Mouse (Mus musculus) heart, postnatal 0 days (tissue): ENCODE results near the gene Dvl2. TPM values are rescaled to one million over a fixed set of nuclear protein-coding genes. Genes with fewer than 3 reads are reported as not detected.
"Not testable (repeated sequence)": the region's sequence is repeated elsewhere in the genome, so short reads cannot be mapped to it uniquely, and the experiment has no call there.

Experiments
- ATAC-seq: fragments of 200-750 bp; cut with Nextera tagmentation; 2 replicates; pipeline ENCODE4 v1.8.0; 2017; ENCODE audit warnings: low read depth, moderate number of reproducible peaks, moderate library complexity; ENCODE audit not compliant: insufficient read depth
- DNase-seq: peaks from one replicate; pipeline ENCODE4 v3.0.0-alpha.2; 2016; ENCODE audit warnings: low spot score
- H3K27ac ChIP-seq: fragments of 300-500 bp; sonication (generic); 2 replicates; pipeline ENCODE4 v1.5.1; 2014; ENCODE audit warnings: low read depth, mild to moderate bottlenecking
- H3K27me3 ChIP-seq: fragments of 300-500 bp; sonication (generic); 2 replicates; pipeline ENCODE4 v1.6.1; 2014; ENCODE audit warnings: low read length, mixed read lengths; ENCODE audit not compliant: control insufficient read depth, insufficient read depth
- H3K36me3 ChIP-seq: fragments of 300-500 bp; sonication (generic); replicated peaks from 2 replicates; pipeline ENCODE4 v1.6.1; 2014; ENCODE audit warnings: low read length, mixed read lengths; ENCODE audit not compliant: control insufficient read depth, insufficient read depth
- H3K4me1 ChIP-seq: fragments of 300-500 bp; sonication (generic); 2 replicates; pipeline ENCODE4 v1.6.1; 2014; ENCODE audit warnings: antibody characterized with exemption; ENCODE audit not compliant: control insufficient read depth, insufficient read depth
- H3K4me2 ChIP-seq: fragments of 300-500 bp; sonication (generic); 2 replicates; pipeline ENCODE4 v1.6.1; 2014; ENCODE audit warnings: low read depth, mild to moderate bottlenecking, low read length, moderate library complexity
- H3K4me3 ChIP-seq: fragments of 300-500 bp; sonication (generic); 2 replicates; pipeline ENCODE4 v1.5.1; 2014; ENCODE audit warnings: low read depth, low read length
- H3K9ac ChIP-seq: fragments of 300-500 bp; sonication (generic); replicated peaks from 2 replicates; pipeline ENCODE4 v1.6.1; 2014; ENCODE audit warnings: low read depth, low read length, mixed read lengths
- H3K9me3 ChIP-seq: fragments of 300-500 bp; sonication (generic); replicated peaks from 2 replicates; pipeline ENCODE4 v1.6.1; 2016; ENCODE audit warnings: low read length; ENCODE audit not compliant: control insufficient read depth
- CTCF ChIP-seq: IDR thresholded peaks from 2 replicates; pipeline ENCODE4 v1.5.1; 2016; ENCODE audit warnings: antibody characterized with exemption, control low read depth, low read depth
- EP300 ChIP-seq: IDR thresholded peaks from 2 replicates; pipeline ENCODE4 v1.6.1; 2016; ENCODE audit warnings: antibody characterized with exemption, low read depth
- WGBS: fragments of 180-500 bp; shearing (Covaris S2); extraction: QIAGEN DNeasy Blood & Tissue Kit; methylation state at CpG from one replicate; pipeline ENCODE4 v1.1.7; 2014; 5-methylcytosine and 5-hydroxymethylcytosine counted together
- polyA plus RNA-seq: library from polyadenylated mRNA; unstranded; fragments of >200 nt; fragmentation: Nextera tagmentation; extraction: Ambion mirVana; gene quantifications from 2 replicates; pipeline ENCODE4 v1.2.1, GENCODE M21; 2015
- total RNA-seq: library from RNA; depleted of rRNA; stranded (reverse); fragments of >200 nt; gene quantifications from 2 replicates; pipeline ENCODE4 v1.2.3, GENCODE M21; 2014; ENCODE audit warnings: low replicate concordance; rRNA removed

The Dvl2 gene
- total RNA-seq (10.8 TPM in 2 replicates), polyA plus RNA-seq (6.5 and 7.5 TPM in 2 replicates)

DNA sequence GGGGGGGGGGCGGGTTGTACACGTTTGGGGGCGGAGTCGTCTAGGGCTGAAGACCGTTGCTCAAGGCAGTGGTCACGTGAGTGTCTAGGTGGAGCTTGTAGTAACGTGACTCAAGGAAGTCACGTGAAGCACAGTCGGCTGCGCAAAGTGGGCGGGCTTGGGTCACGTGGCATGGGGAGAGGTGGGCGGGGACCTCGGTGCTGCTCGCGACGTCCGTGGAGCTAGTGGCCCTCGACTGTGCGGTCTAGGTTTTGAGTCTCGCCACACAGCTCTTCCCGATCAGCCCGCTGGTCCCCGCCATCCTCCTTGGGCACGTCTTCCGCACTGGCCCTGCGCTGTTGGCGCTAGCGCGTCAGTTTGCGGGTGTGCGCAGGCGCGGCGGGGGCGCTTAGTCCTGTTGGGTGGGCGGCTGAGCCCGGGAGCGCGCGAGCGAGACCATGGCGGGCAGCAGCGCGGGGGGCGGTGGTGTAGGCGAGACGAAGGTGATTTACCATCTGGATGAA lies at the start of gene Dvl2:
Dvl2 (plus strand) TSS at position 200 of the 503 bp plus-strand sequence.
- peak within 1 kb of the TSS; percentile 96 for H3K4me2 ChIP-seq
- peaks cover 11% of the 10 kb centered on the region for H3K4me1 ChIP-seq
- peaks cover 32% of the 10 kb centered on the region for H3K36me3 ChIP-seq
- H3K4me3 ChIP-seq = peak within 1 kb of the TSS; percentile 86
- under 1% methylated on average over 46 of the region's 48 CpGs for WGBS
- H3K27ac ChIP-seq = peak within 1 kb of the TSS; percentile 87
- H3K9me3 ChIP-seq = no peaks in the 10 kb centered on the region
- peak within 1 kb of the TSS; percentile 77 for H3K9ac ChIP-seq
- H3K27me3 ChIP-seq = no peaks in the 10 kb centered on the region
- TF ChIP-seq CTCF (no peak), EP300 (peak; percentile 79; the same call in 1 of the 2 replicates)
- ATAC-seq (peak; percentile 54), DNase-seq (peak; percentile 98)

DNA sequence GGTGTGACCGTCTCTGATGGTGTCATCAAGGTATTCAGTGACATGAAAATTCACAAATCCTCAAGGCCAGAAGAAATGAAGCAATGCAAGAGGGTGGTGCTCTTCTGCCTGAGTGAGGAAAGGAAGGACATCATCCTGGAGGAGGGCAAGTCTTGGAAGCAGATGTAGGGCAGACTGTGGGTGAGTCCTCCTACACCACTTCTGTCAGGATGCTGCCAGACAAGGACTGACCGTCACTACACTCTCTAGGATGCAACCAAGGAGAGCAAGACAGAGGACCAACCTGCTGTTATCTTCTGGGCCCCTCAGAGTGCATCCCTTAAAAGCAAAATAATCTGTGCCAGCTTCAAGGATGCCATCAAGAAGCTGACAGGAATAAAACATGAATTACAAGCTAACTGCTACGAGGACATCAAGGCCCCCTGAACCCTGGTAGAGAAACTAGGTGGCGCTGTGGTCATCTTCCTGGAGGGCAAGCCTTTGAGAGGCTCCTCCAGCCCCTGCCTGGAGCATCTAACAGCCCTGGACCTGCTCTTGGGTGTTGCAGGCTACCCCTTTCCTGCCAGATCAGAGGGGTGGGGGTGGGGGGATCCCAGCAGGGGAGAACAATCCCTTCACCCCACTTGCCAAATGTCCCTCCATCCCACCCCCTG lies 49.5 kb upstream of the Dvl2 start:
- H3K4me3 ChIP-seq = no peak overlapping the region
- DNase-seq = no peak
- H3K9me3 ChIP-seq = no peaks in the 10 kb centered on the region
- peaks cover 7% of the 10 kb centered on the region for H3K4me1 ChIP-seq
- TF ChIP-seq EP300 (no peak), CTCF (peak; percentile 31)
- H3K27ac ChIP-seq = no peak overlapping the region
- H3K36me3 ChIP-seq = peaks cover 2% of the 10 kb centered on the region; the same call in 1 of the 2 replicates
- no peak for ATAC-seq
- H3K27me3 ChIP-seq = no peaks in the 10 kb centered on the region
- WGBS = 44% methylated on average over 4 of the region's 4 CpGs
- no peak overlapping the region for H3K9ac ChIP-seq
- no peak overlapping the region for H3K4me2 ChIP-seq

GRCm38 (mm10) chr11:69952274-69952673 lies 48.1 kb upstream of the Dvl2 start:
- WGBS = 40% methylated on average over 1 of the region's 1 CpGs
- no peak for DNase-seq

DNA sequence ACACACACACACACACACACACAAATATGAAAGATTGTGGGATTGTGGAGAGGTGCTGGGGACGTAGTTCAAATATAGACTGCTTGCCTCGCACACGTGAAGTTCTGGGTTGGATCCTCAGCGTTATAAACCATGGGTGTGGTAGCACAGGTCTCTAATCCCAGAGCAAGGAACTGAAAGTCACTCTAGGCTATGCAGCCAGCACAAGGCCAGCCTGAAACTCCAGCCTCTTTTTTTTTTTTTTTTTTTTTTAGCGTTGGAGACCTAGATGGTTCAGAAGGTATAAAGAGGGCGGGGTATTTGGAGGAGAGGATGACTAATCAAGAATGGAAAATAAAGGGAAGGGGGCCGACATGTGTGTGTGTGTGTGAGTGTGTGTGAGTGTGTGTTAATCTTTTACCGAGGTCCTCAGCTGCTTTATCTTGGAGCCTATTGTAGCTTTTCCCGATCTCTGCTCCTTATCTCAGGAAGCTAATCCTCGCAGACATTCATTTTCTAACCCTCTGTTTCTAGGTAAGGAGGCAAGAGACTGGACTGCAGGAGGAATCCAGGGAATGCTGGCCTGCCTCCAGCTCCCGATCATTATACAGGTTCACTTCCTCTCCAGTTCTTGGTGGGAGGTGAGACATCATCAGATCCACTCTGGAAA lies 47.0 kb upstream of the Dvl2 start:
- Histone ChIP-seq H3K27me3 (no peaks in the 10 kb centered on the region), H3K9me3 (no peaks in the 10 kb centered on the region), H3K27ac (no peak overlapping the region), H3K4me2 (no peak overlapping the region), H3K9ac (no peak overlapping the region), H3K4me1 (no peaks in the 10 kb centered on the region), H3K36me3 (no peaks in the 10 kb centered on the region), H3K4me3 (no peak overlapping the region)
- DNase-seq = no peak
- no peak for ATAC-seq
- TF ChIP-seq EP300 (no peak), CTCF (no peak)
- WGBS = 29% methylated on average over 11 of the region's 11 CpGs

More at GRCm38 (mm10) chr11:69952274-69952673, 48.1 kb upstream of the Dvl2 start:
- no peaks in the 10 kb centered on the region for H3K4me1 ChIP-seq
- H3K9me3 ChIP-seq = no peaks in the 10 kb centered on the region
- ATAC-seq = no peak
- no peak overlapping the region for H3K9ac ChIP-seq
- no peak overlapping the region for H3K27ac ChIP-seq
- no peaks in the 10 kb centered on the region for H3K36me3 ChIP-seq
- H3K27me3 ChIP-seq = no peaks in the 10 kb centered on the region
- H3K4me2 ChIP-seq = no peak overlapping the region
- H3K4me3 ChIP-seq = no peak overlapping the region
- no peak for TF ChIP-seq EP300
- TF ChIP-seq CTCF = 0 out of 2 replicates have a peak, but pooled peaks have one; percentile 16

DNA sequence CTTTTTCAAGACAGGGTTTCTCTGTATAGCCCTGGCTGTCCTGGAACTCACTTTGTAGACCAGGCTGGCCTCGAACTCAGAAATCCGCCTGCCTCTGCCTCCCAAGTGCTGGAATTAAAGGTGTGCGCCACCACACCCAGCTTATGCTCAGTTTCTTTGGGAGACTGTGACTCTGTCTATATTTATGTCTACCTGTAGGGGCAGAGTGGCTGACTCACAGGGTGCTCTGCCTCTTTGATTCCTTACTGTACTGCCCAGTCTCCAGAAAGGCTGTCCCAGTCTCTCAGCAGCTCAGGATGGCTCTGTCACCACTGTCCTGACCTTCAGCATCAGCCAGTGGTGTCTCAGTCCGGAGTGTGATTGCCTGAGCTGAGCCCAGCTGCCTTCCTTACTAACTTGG lies 44.8 kb upstream of the Dvl2 start:
- 51% methylated on average over 3 of the region's 4 CpGs for WGBS
- not testable (repeated sequence) for H3K27ac ChIP-seq, H3K9ac ChIP-seq, DNase-seq, H3K4me1 ChIP-seq, ATAC-seq, H3K27me3 ChIP-seq, H3K4me3 ChIP-seq, H3K4me2 ChIP-seq, H3K36me3 ChIP-seq, H3K9me3 ChIP-seq
